Mouse (Mus musculus) ES-E14 (cell line): ENCODE measurements at regions not wholly inside any gene's neighbourhood (a gene's known extent, or its start where the extent isn't known, plus 50 kb on each side); places are given as distances from the start of the nearest gene placed in this dataset.

Experiments used
- HCFC1 ChIP-seq: IDR thresholded peaks from 2 replicates; pipeline ENCODE4 v1.6.1; 2012; ENCODE audit warnings: low read length, inconsistent platforms, borderline replicate concordance; ENCODE audit not compliant: insufficient read depth
- MAFK ChIP-seq: IDR thresholded peaks from 2 replicates; pipeline ENCODE4 v1.6.1; 2014; ENCODE audit warnings: mild to moderate bottlenecking, low read depth, low read length, inconsistent platforms; ENCODE audit not compliant: insufficient read depth
- ZNF384 ChIP-seq: IDR thresholded peaks from 2 replicates; pipeline ENCODE4 v1.6.1; 2012; ENCODE audit warnings: low read depth, low read length, inconsistent platforms

GRCm38 (mm10) chr1:94413043-94413442, 360.7 kb upstream of the Pdcd1 start:
- TF ChIP-seq ZNF384 (no peak), MAFK (no peak), HCFC1 (no peak)
